Comparison of ENCODE assay signal across 16 mouse cellular contexts in the genomic region with DNA sequence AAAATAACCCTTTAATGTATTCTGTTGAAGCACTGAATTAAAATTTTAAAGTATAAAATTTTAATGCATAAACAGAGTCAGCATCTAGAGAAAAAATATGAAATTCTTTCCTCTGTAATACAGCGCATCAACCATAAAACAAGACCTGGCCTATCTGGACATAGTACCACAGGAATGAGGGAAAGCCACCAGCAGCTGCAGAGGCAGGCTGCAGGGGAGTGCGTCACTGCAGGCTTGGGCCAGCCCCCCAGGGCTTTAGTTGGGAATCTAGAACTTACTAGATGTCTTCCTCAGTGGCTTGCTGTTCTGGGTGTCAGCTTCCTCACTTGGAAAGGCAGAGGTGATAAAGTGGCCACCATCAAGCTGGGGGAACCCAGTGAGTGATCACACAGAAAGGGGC.
"Had no signal": no experiment of that assay in that cellular context is flagged by ENCODE, and none has a peak within 500 bp of the region (broad histone marks: within the 10 kb centered on the region; RNA-seq: fewer than 3 reads in every experiment).

No protein-coding gene starts in this region.

- H3K4me2 ChIP-seq: neural tube, embryonic 13.5 days; neural tube, embryonic 15.5 days; stomach, embryonic 15.5 days had no signal

- H3K36me3 ChIP-seq: neural tube, embryonic 13.5 days; neural tube, embryonic 15.5 days; stomach, embryonic 15.5 days had no signal

- H3K9me3 ChIP-seq: neural tube, embryonic 13.5 days; neural tube, embryonic 15.5 days; stomach, embryonic 15.5 days had no signal

- H3K4me1 ChIP-seq: neural tube, embryonic 13.5 days; neural tube, embryonic 15.5 days; stomach, embryonic 15.5 days had no signal

- H3K27ac ChIP-seq: neural tube, embryonic 13.5 days; neural tube, embryonic 15.5 days; stomach, embryonic 15.5 days; stomach, postnatal 0 days had no signal

- H3K4me3 ChIP-seq: neural tube, embryonic 13.5 days; neural tube, embryonic 15.5 days; stomach, embryonic 15.5 days had no signal

- H3K9ac ChIP-seq: neural tube, embryonic 13.5 days; neural tube, embryonic 15.5 days; stomach, embryonic 15.5 days had no signal

- H3K27me3 ChIP-seq: neural tube, embryonic 13.5 days; neural tube, embryonic 15.5 days; stomach, embryonic 15.5 days had no signal

- DNase-seq: retina, postnatal 1 day; right cerebral cortex, adult 18-20 months; right cerebral cortex, postnatal 14 days; right cerebral cortex, postnatal 25 days; right cerebral cortex, postnatal 4 days; spleen, adult 18-20 months; thymus, adult 18-20 months; thymus, adult 2 months; thymus, postnatal 14 days; thymus, postnatal 25 days; thymus, postnatal 36 days; thymus, postnatal 4 days had no signal
